Mouse (Mus musculus) lung, postnatal 0 days (tissue): ENCODE data around the gene Rps6ka2. TPM values are rescaled to one million over a fixed set of nuclear protein-coding genes. Genes with fewer than 3 reads are reported as not detected.
"Not testable (repeated sequence)": the region's sequence is repeated elsewhere in the genome, so short reads cannot be mapped to it uniquely, and the experiment has no call there.

Experiments used
- ATAC-seq: fragments of 200-750 bp; cut with Nextera tagmentation; 2 replicates; pipeline ENCODE4 v1.8.0; 2017; ENCODE audit warnings: moderate library complexity
- DNase-seq: peaks from one replicate; pipeline ENCODE4 v3.0.0-alpha.2; 2016; ENCODE audit warnings: low spot score
- H3K27ac ChIP-seq: fragments of 300-500 bp; sonication (generic); 2 replicates; pipeline ENCODE4 v1.5.1; 2014; ENCODE audit warnings: antibody characterized with exemption, mild to moderate bottlenecking, low read length, mixed read lengths
- H3K27me3 ChIP-seq: fragments of 300-500 bp; sonication (generic); replicated peaks from 2 replicates; pipeline ENCODE4 v1.6.1; 2014; ENCODE audit warnings: low read length, mixed read lengths; ENCODE audit not compliant: insufficient read depth
- H3K36me3 ChIP-seq: fragments of 300-500 bp; sonication (generic); 2 replicates; pipeline ENCODE4 v1.6.1; 2014; ENCODE audit warnings: low read length, mixed read lengths; ENCODE audit not compliant: insufficient read depth
- H3K4me1 ChIP-seq: fragments of 300-500 bp; sonication (generic); 2 replicates; pipeline ENCODE4 v1.6.1; 2014; ENCODE audit warnings: antibody characterized with exemption, low read depth, low read length, mixed read lengths; ENCODE audit not compliant: insufficient read depth
- H3K4me2 ChIP-seq: fragments of 300-500 bp; sonication (generic); replicated peaks from 2 replicates; pipeline ENCODE4 v1.6.1; 2014; ENCODE audit warnings: low read depth, mild to moderate bottlenecking, low read length, moderate library complexity, mixed read lengths
- H3K4me3 ChIP-seq: fragments of 300-500 bp; sonication (generic); 2 replicates; pipeline ENCODE4 v1.5.1; 2014; ENCODE audit warnings: low read depth, low read length
- H3K9ac ChIP-seq: fragments of 300-500 bp; sonication (generic); replicated peaks from 2 replicates; pipeline ENCODE4 v1.6.1; 2014; ENCODE audit warnings: low read depth, mild to moderate bottlenecking
- H3K9me3 ChIP-seq: fragments of 300-500 bp; sonication (generic); 2 replicates; pipeline ENCODE4 v1.6.1; 2016; ENCODE audit warnings: low read length, mixed read lengths
- CTCF ChIP-seq: IDR thresholded peaks from 2 replicates; pipeline ENCODE4 v1.5.1; 2016; ENCODE audit warnings: antibody characterized with exemption, mild to moderate bottlenecking
- EP300 ChIP-seq: IDR thresholded peaks from 2 replicates; pipeline ENCODE4 v1.6.1; 2016; ENCODE audit warnings: antibody characterized with exemption, mild to moderate bottlenecking, control low read depth
- WGBS: fragments of 180-500 bp; shearing (Covaris S2); extraction: QIAGEN DNeasy Blood & Tissue Kit; methylation state at CpG from one replicate; pipeline ENCODE4 v1.1.7; 2014; 5-methylcytosine and 5-hydroxymethylcytosine counted together
- polyA plus RNA-seq: library from polyadenylated mRNA; unstranded; fragments of >200 nt; fragmentation: Nextera tagmentation; extraction: Ambion mirVana; gene quantifications from 2 replicates; pipeline ENCODE4 v1.2.1, GENCODE M21; 2015

Gene Rps6ka2
- polyA plus RNA-seq, 1 experiment from 2014 or later = 7.1 TPM

DNA sequence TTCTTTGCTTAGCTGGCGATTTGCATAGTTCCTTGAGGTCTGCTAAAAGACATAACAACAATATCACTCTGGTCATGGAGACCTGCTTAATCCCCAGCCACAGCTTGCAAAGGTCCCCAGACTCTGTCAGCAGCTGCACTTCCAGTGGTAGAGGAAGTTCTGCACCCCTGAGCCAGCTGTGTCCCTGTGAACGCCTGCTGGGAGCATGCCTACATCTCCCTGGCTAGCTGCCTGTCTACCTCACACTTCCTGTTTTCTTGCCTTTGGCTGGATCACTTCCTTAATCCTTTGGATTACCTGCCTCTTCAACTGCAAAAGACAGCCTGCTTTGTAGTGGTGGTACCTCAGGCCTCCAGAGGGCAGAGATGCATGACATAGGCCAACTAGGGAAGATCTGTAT is 6.5 kb downstream of the Rps6ka2 start:
- no peak; the same call in 1 of the 2 replicates for TF ChIP-seq CTCF
- TF ChIP-seq EP300 = no peak
- Histone ChIP-seq H3K4me2 (no peak overlapping the region), H3K9me3 (no peaks in the 10 kb centered on the region), H3K27me3 (no peaks in the 10 kb centered on the region), H3K36me3 (no peaks in the 10 kb centered on the region), H3K9ac (no peak overlapping the region), H3K27ac (no peak overlapping the region), H3K4me1 (peaks cover 7% of the 10 kb centered on the region; the same call in 1 of the 2 replicates), H3K4me3 (no peak overlapping the region)
- peak; percentile 27 for DNase-seq
- peak; percentile 38; the same call in 1 of the 2 replicates for ATAC-seq
- 30% methylated on average over 2 of the region's 2 CpGs for WGBS

DNA sequence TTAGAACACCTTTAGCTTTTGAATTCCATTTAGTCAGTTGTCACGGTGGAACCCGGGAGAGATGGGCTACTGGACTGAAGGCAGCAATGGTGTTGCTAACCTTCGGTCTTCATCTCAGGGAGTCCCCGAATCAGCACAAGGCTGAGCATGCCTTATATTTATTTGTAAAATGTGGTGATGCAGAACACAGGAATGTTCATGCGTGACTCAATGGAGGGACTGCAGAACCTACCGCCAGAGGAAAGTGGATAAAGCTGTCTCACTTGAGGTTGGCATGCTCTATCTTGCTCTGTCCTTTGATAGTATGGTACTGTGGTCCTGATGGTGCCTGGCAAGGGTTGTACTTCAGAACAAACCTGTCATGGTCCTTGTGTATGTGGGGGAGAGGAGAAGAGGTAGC is 8.3 kb downstream of the Rps6ka2 start:
- Histone ChIP-seq H3K36me3 (no peaks in the 10 kb centered on the region), H3K4me1 (peaks cover 12% of the 10 kb centered on the region; the same call in 1 of the 2 replicates), H3K27ac (no peak overlapping the region), H3K4me3 (no peak overlapping the region), H3K27me3 (no peaks in the 10 kb centered on the region), H3K9me3 (no peaks in the 10 kb centered on the region), H3K4me2 (no peak overlapping the region), H3K9ac (no peak overlapping the region)
- 92% methylated on average over 6 of the region's 6 CpGs for WGBS
- ATAC-seq (no peak), DNase-seq (no peak)
- no peak for TF ChIP-seq CTCF
- TF ChIP-seq EP300 = no peak

DNA sequence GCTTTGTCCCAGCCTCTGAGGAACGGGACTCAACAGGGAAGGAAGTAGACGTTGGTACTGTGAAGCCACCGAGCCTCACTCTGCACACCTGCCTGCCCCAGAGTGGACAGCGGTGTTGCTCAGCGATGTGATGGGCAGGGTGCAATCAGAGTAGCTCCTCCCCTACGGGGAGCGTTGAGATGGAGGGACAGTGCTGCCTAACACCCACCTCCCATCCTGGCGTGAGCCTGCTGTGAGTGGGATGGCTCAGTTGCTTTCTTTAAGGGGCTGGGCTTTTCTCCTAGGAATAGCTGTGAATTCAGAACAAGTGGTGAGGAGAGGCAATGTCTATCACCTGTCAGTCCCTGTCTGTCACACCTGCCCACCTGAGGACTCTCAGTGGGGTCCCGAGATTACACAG is 12.3 kb downstream of the Rps6ka2 start:
- peaks cover 9% of the 10 kb centered on the region; the same call in 1 of the 2 replicates for H3K4me1 ChIP-seq
- ATAC-seq = no peak
- no peaks in the 10 kb centered on the region for H3K27me3 ChIP-seq
- no peak for TF ChIP-seq CTCF
- no peak for TF ChIP-seq EP300
- H3K4me2 ChIP-seq = no peak overlapping the region
- DNase-seq = no peak
- H3K9ac ChIP-seq = no peak overlapping the region
- no peaks in the 10 kb centered on the region for H3K36me3 ChIP-seq
- H3K27ac ChIP-seq = no peak overlapping the region
- no peaks in the 10 kb centered on the region for H3K9me3 ChIP-seq
- no peak overlapping the region for H3K4me3 ChIP-seq
- WGBS = 40% methylated on average over 9 of the region's 9 CpGs

DNA sequence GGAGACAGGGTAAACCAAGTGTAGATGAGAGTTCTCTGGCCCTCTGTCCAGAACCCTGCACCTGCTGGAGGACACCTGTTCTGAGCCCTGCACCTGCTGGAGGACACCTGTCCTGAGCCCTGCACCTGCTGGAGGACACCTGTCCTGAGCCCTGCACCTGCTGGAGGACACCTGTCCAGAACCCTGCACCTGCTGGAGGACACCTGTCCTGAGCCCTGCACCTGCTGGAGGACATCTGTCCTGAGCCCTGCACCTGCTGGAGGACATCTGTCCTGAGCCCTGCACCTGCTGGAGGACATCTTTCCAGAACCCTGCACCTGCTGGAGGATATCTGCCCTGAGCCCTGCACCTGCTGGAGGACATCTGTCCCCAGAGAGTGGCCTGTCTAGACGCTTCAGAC is 17.1 kb downstream of the Rps6ka2 start:
- H3K4me3 ChIP-seq, H3K27me3 ChIP-seq, H3K27ac ChIP-seq, ATAC-seq, H3K4me2 ChIP-seq, H3K36me3 ChIP-seq, DNase-seq, H3K9ac ChIP-seq, H3K4me1 ChIP-seq, H3K9me3 ChIP-seq: not testable (repeated sequence)
- WGBS = 88% methylated on average over 1 of the region's 1 CpGs

DNA sequence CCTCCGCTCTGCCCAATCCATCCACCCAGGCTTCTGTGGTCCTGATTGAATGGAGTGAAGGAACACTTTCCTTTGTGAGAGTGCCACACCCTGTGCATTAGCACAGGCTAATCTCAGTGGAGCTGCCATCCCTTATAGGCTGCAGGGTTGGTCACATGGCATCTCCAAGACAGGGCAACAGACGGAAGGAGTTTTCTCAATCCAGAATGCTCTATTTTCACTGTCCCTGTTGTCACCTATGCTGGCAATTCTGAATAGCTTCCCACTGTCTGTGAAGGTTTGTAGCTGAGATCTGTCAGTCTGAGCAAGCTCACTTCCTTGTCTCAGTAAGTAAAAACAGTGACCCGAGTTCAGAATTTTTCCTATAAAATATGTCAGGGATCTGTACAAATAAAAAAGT is 19.5 kb downstream of the Rps6ka2 start:
- no peaks in the 10 kb centered on the region for H3K27me3 ChIP-seq
- no peak overlapping the region for H3K9ac ChIP-seq
- DNase-seq (no peak), ATAC-seq (no peak)
- WGBS = 87% methylated on average over 3 of the region's 3 CpGs
- no peak overlapping the region for H3K27ac ChIP-seq
- H3K4me3 ChIP-seq = no peak overlapping the region
- no peak for TF ChIP-seq EP300
- H3K4me2 ChIP-seq = no peak overlapping the region
- H3K36me3 ChIP-seq = no peaks in the 10 kb centered on the region
- H3K9me3 ChIP-seq = no peaks in the 10 kb centered on the region
- H3K4me1 ChIP-seq = no peaks in the 10 kb centered on the region

DNA sequence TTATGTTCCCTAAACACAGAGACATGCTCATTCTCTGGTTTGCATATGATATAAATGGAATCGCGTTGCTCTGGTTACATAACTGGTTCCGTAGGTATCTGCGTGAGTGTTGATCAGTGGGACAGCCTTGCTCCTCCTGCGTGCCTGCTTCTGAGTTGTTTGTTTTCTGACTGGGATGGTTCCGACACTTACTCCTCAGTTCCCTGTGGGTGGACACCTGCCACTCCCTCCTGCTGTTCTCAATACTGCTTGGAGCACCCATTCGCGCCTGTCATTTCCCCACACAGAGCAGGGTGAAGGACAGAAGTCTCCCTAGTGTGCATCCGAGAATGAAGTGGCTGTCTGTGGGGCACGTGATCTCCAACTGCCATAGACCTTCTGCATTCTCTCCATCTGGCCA is 20.1 kb downstream of the Rps6ka2 start:
- TF ChIP-seq CTCF (no peak), EP300 (no peak)
- ATAC-seq (no peak), DNase-seq (no peak)
- Histone ChIP-seq H3K27me3 (no peaks in the 10 kb centered on the region), H3K9me3 (no peaks in the 10 kb centered on the region), H3K27ac (no peak overlapping the region), H3K36me3 (no peaks in the 10 kb centered on the region), H3K4me2 (no peak overlapping the region), H3K4me1 (peaks cover 2% of the 10 kb centered on the region; the same call in 1 of the 2 replicates), H3K4me3 (no peak overlapping the region), H3K9ac (no peak overlapping the region)
- 82% methylated on average over 10 of the region's 10 CpGs for WGBS

DNA sequence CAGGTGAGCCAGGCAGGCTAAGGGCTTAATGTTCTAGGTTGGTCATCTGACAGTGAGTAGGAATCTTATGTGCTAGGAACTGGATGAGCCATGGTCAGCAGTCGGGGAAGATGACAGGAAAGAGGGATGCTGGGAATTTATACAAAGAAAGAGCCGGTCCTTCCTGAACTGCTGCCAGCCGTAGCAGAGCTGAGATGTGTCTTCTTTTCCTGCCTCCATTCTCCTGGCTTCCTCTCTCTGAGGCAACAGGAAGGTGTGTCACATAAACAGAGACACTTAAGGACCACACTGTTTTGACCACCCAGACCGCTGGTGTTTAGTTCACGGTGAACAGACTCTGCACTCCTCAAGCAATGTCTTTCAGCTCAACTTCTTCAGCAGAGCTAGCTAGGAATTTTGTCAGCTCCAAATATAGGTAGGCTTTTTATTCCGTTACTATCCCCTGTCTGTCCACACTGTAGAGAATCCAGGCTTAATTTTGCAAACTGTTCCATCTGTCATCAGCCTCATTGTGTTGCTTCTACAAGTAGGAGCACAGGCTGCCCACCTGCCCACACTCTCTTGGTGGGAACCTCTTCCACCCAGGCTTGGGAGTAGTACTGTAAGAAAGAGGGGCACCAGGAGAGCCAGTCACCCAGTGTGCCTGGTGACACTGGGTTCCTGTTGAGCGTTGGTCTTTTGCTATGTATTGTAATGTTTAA is 24.4 kb downstream of the Rps6ka2 start:
- Histone ChIP-seq H3K4me1 (peaks cover 2% of the 10 kb centered on the region; the same call in 1 of the 2 replicates), H3K9me3 (no peaks in the 10 kb centered on the region), H3K27ac (no peak overlapping the region), H3K4me2 (no peak overlapping the region), H3K9ac (no peak overlapping the region), H3K36me3 (no peaks in the 10 kb centered on the region), H3K27me3 (no peaks in the 10 kb centered on the region), H3K4me3 (no peak overlapping the region)
- ATAC-seq = peak; percentile 86
- DNase-seq = peak; percentile 64
- TF ChIP-seq CTCF (no peak), EP300 (peak; percentile 94)
- WGBS = 59% methylated on average over 7 of the region's 7 CpGs
